Mouse (Mus musculus) hindbrain, postnatal 0 days (tissue): ENCODE measurements around the gene AA986860. TPM values are rescaled to one million over a fixed set of nuclear protein-coding genes. Genes with fewer than 3 reads are reported as not detected.

ENCODE experiments used
- ATAC-seq: fragments of 200-750 bp; cut with Nextera tagmentation; 2 replicates; pipeline ENCODE4 v1.8.0; 2017; ENCODE audit warnings: mild to moderate bottlenecking, moderate TSS enrichment, moderate library complexity
- DNase-seq: peaks from one replicate; pipeline ENCODE4 v3.0.0-alpha.2; 2015; ENCODE audit warnings: low spot score
- H3K27ac ChIP-seq: fragments of 300-500 bp; sonication (generic); 2 replicates; pipeline ENCODE4 v1.5.1; 2014; ENCODE audit warnings: mild to moderate bottlenecking
- H3K27me3 ChIP-seq: fragments of 300-500 bp; sonication (generic); 2 replicates; pipeline ENCODE4 v1.6.1; 2014; ENCODE audit warnings: low read length, mixed read lengths; ENCODE audit not compliant: insufficient read depth
- H3K36me3 ChIP-seq: fragments of 300-500 bp; sonication (generic); 2 replicates; pipeline ENCODE4 v1.6.1; 2014; ENCODE audit warnings: low read length, mixed read lengths; ENCODE audit not compliant: insufficient read depth
- H3K4me1 ChIP-seq: fragments of 300-500 bp; sonication (generic); 2 replicates; pipeline ENCODE4 v1.6.1; 2014; ENCODE audit warnings: antibody characterized with exemption, low read length, mixed read lengths; ENCODE audit not compliant: insufficient read depth
- H3K4me2 ChIP-seq: fragments of 300-500 bp; sonication (generic); 2 replicates; pipeline ENCODE4 v1.6.1; 2014; ENCODE audit warnings: low read depth, mild to moderate bottlenecking, low read length, moderate library complexity, mixed read lengths
- H3K4me3 ChIP-seq: fragments of 300-500 bp; sonication (generic); 2 replicates; pipeline ENCODE4 v1.5.1; 2014; ENCODE audit warnings: low read length
- H3K9ac ChIP-seq: fragments of 300-500 bp; sonication (generic); replicated peaks from 2 replicates; pipeline ENCODE4 v1.6.1; 2014; ENCODE audit warnings: mild to moderate bottlenecking, low read length, moderate library complexity, mixed read lengths
- H3K9me3 ChIP-seq: fragments of 300-500 bp; sonication (generic); 2 replicates; pipeline ENCODE4 v1.6.1; 2016; ENCODE audit warnings: low read length, mixed read lengths
- CTCF ChIP-seq: IDR thresholded peaks from 2 replicates; pipeline ENCODE4 v1.5.1; 2016; ENCODE audit warnings: antibody characterized with exemption, control low read depth, low read depth
- WGBS: fragments of 180-500 bp; shearing (Covaris S2); extraction: QIAGEN DNeasy Blood & Tissue Kit; methylation state at CpG from one replicate; pipeline ENCODE4 v1.1.7; 2014; 5-methylcytosine and 5-hydroxymethylcytosine counted together
- polyA plus RNA-seq: library from polyadenylated mRNA; unstranded; fragments of >200 nt; fragmentation: Nextera tagmentation; extraction: Ambion mirVana; gene quantifications from 2 replicates; pipeline ENCODE4 v1.2.1, GENCODE M21; 2015
- total RNA-seq: library from RNA; depleted of rRNA; stranded (reverse); fragments of >200 nt; gene quantifications from 2 replicates; pipeline ENCODE4 v1.2.3, GENCODE M21; 2014

Gene AA986860
- total and polyA plus RNA-seq, 2 experiments from 2014 or later, result 0.58 to 1.3 TPM

DNA sequence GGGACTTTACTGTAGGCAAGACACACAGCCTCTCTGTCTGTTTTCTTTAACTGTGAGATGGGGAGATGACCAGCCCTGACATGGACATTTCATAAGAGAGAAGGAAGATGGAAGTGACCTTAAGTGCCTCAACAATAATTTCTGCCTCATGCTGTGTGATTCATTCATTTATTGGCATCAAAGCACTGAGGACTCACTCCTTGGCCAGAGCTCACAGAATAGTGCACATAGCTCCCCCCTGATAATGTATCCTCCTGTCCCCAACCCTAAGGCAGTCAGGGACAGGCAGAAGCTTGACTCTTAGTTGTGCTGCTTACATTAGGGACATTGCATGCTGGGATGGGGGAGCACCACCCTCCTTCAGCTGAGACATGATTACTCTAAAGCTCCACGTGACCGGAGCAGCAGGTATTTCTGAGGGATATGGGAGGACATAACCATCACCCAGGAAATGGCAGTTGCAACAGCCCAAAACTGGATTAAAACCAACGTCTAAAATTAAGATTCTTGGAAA is 39.3 kb downstream of the AA986860 start:
- Histone ChIP-seq H3K4me2 (no peak overlapping the region), H3K9ac (no peak overlapping the region), H3K36me3 (no peaks in the 10 kb centered on the region), H3K27me3 (no peaks in the 10 kb centered on the region), H3K27ac (no peak overlapping the region), H3K4me3 (no peak overlapping the region), H3K4me1 (no peaks in the 10 kb centered on the region), H3K9me3 (no peaks in the 10 kb centered on the region)
- WGBS, result 73% methylated on average over 3 of the region's 3 CpGs
- DNase-seq (no peak), ATAC-seq (no peak)
- TF ChIP-seq CTCF, result no peak

DNA sequence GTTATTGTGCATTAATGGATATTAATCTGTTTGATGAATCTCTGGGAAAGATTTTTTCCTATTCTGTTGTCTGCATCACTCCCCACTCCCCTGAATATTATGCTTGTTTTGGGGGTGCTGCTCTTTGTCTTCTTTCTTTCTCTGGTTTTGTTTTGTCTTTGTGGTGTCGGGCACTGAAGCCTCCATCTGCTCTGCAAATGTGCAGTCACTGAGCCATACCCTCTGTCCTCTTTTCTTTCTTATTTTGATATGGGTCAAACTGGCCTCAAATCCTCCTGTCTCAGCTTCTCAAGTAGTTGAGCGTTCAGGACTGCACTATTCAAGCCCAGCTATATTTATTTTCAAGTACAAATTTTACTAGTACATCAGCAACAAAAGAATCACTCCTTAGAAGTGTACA is 43.5 kb downstream of the AA986860 start:
- ATAC-seq, result no peak
- DNase-seq, result no peak
- Histone ChIP-seq H3K9ac (no peak overlapping the region), H3K4me2 (no peak overlapping the region), H3K27me3 (no peaks in the 10 kb centered on the region), H3K4me1 (no peaks in the 10 kb centered on the region), H3K36me3 (no peaks in the 10 kb centered on the region), H3K4me3 (no peak overlapping the region), H3K9me3 (no peaks in the 10 kb centered on the region), H3K27ac (no peak overlapping the region)
- TF ChIP-seq CTCF, result no peak
- whole genome bisulfite sequencing, result 57% methylated on average over 2 of the region's 2 CpGs

GRCm38 (mm10) chr1:130775691-130776331 is 44.0 kb downstream of the AA986860 start:
- no peaks in the 10 kb centered on the region for H3K4me1 ChIP-seq
- H3K4me3 ChIP-seq, result no peak overlapping the region
- H3K36me3 ChIP-seq, result no peaks in the 10 kb centered on the region
- no peak for ATAC-seq
- no peaks in the 10 kb centered on the region for H3K9me3 ChIP-seq
- WGBS, result 82% methylated on average over 7 of the region's 7 CpGs
- no peaks in the 10 kb centered on the region for H3K27me3 ChIP-seq
- H3K4me2 ChIP-seq, result no peak overlapping the region
- DNase-seq, result no peak
- TF ChIP-seq CTCF, result no peak
- H3K9ac ChIP-seq, result no peak overlapping the region
- H3K27ac ChIP-seq, result no peak overlapping the region

DNA sequence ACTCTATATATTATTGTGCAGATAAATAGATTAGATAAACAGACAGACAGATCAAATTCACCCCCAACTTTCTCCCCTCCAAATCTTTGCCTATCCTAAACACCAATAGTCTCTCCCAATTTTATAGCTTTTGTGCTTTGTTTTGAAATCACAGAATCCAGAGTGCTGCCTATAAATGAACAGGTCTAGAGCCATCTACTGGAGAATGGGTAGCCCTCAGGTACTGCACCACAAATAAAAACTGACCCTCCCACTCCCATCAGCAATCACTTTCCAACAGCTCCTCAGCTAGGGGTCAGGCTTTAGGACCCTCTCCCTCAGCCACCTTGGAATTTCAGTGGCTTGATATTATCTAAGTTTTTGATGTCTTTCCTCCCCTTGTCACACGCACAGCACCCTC is 44.9 kb downstream of the AA986860 start:
- TF ChIP-seq CTCF, result peak; percentile 37; the same call in 1 of the 2 replicates
- H3K4me3 ChIP-seq, result no peak overlapping the region
- H3K27ac ChIP-seq, result no peak overlapping the region
- H3K36me3 ChIP-seq, result no peaks in the 10 kb centered on the region
- no peak overlapping the region for H3K4me2 ChIP-seq
- no peaks in the 10 kb centered on the region for H3K4me1 ChIP-seq
- DNase-seq, result no peak
- no peaks in the 10 kb centered on the region for H3K9me3 ChIP-seq
- no peak overlapping the region for H3K9ac ChIP-seq
- ATAC-seq, result no peak
- 79% methylated on average over 1 of the region's 1 CpGs for WGBS
- H3K27me3 ChIP-seq, result no peaks in the 10 kb centered on the region

- TF ChIP-seq CTCF, result no peak
- ATAC-seq, result no peak
- 87% methylated on average over 3 of the region's 3 CpGs for WGBS
- Histone ChIP-seq H3K4me3 (no peak overlapping the region), H3K36me3 (no peaks in the 10 kb centered on the region), H3K9me3 (no peaks in the 10 kb centered on the region), H3K9ac (no peak overlapping the region), H3K4me2 (no peak overlapping the region), H3K27me3 (no peaks in the 10 kb centered on the region), H3K27ac (no peak overlapping the region), H3K4me1 (no peaks in the 10 kb centered on the region)
- DNase-seq, result no peak
These were observed 48.1 kb downstream of the AA986860 start for GRCm38 (mm10) chr1:130779867-130780266.

DNA sequence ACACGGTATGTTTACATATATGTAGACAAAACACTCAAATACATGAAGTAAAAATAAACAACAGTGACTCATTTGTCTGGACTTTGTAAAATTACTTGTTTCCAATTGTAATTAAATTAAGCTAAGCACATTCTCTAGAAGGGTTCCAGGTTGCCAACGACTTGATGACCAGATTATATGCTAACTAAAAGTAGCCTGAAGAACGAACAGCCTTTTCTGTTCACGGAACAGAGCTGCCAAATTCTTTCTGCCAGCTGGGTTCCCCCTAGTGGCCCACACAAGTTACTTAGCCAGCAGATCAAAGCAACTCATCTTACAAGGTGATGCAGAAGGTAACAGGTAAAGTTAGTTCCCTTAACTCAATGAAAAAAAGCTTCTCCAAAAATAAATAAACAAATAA is 52.3 kb downstream of the AA986860 start:
- ATAC-seq, result no peak
- whole genome bisulfite sequencing, result 27% methylated on average over 4 of the region's 4 CpGs
- peak; percentile 58 for TF ChIP-seq CTCF

DNA sequence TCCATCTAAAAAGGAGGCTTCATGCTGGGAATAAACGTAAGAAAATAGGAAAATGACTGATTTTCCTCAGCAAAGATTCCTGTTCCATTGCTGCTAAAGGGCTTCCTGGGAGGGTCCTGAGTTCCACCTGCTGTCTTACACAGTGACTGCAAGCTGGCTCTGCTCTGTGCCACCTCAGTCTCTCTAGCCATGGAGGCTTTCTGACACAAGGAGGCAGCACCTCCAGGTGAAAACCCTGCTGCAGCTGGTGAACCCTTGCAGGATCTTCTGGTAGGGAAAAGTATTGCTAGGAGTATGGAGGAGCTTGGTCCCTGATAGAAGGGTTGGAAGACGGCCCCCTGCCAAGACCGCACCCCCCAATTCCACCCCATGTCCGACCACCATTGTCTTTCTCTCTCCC is 55.2 kb downstream of the AA986860 start:
- ATAC-seq (no peak), DNase-seq (no peak)
- peak; percentile 34; the same call in 1 of the 2 replicates for TF ChIP-seq CTCF
- Histone ChIP-seq H3K27ac (no peak overlapping the region), H3K4me1 (no peaks in the 10 kb centered on the region), H3K9ac (no peak overlapping the region), H3K4me2 (no peak overlapping the region), H3K36me3 (no peaks in the 10 kb centered on the region), H3K27me3 (no peaks in the 10 kb centered on the region), H3K9me3 (no peaks in the 10 kb centered on the region), H3K4me3 (no peak overlapping the region)
- WGBS, result 39% methylated on average over 4 of the region's 4 CpGs

More for the DNA sequence above, 52.3 kb downstream of the AA986860 start:
- H3K4me1 ChIP-seq, result no peaks in the 10 kb centered on the region
- H3K4me2 ChIP-seq, result no peak overlapping the region
- no peak overlapping the region for H3K27ac ChIP-seq
- no peak overlapping the region for H3K4me3 ChIP-seq
- peak; percentile 53 for DNase-seq
- H3K36me3 ChIP-seq, result no peaks in the 10 kb centered on the region
- H3K9me3 ChIP-seq, result no peaks in the 10 kb centered on the region
- no peaks in the 10 kb centered on the region for H3K27me3 ChIP-seq
- no peak overlapping the region for H3K9ac ChIP-seq
